Mouse (Mus musculus) liver, embryonic 14.5 days (tissue): ENCODE measurements around the gene Plekho2. TPM values are rescaled to one million over a fixed set of nuclear protein-coding genes. Genes with fewer than 3 reads are reported as not detected.

Experiments used
- ATAC-seq: fragments of 200-750 bp; cut with Nextera tagmentation; 2 replicates; pipeline ENCODE4 v1.8.0; 2017; ENCODE audit warnings: moderate number of reproducible peaks, mild to moderate bottlenecking, moderate library complexity; ENCODE audit not compliant: insufficient read depth
- DNase-seq, 3 experiments: peaks; one replicate each; pipeline ENCODE4 v3.0.0-alpha.2; 2012 to 2013; ENCODE audit warnings: low read depth in 3 of 3, low spot score in 3 of 3
- H3K27ac ChIP-seq: fragments of 300-500 bp; sonication (generic); 2 replicates; pipeline ENCODE4 v1.5.1; 2014; ENCODE audit warnings: moderate library complexity, mild to moderate bottlenecking, control low read depth, inconsistent platforms
- H3K27me3 ChIP-seq: fragments of 300-500 bp; sonication (generic); 2 replicates; pipeline ENCODE4 v1.6.1; 2014; ENCODE audit warnings: mild to moderate bottlenecking, low read length, moderate library complexity; ENCODE audit not compliant: control insufficient read depth, insufficient read depth
- H3K36me3 ChIP-seq: fragments of 300-500 bp; sonication (generic); replicated peaks from 2 replicates; pipeline ENCODE4 v1.6.1; 2014; ENCODE audit warnings: low read depth; ENCODE audit not compliant: control insufficient read depth, insufficient read depth
- H3K4me1 ChIP-seq, 2 experiments: fragments of 200-500 bp in 1 of 2; fragments of 300-500 bp in 1 of 2; sonication (generic) in 1 of 2; replicated peaks; 2 replicates each; pipeline ENCODE4 v1.6.1; 2012 to 2014; ENCODE audit warnings: antibody characterized with exemption in 1 of 2, inconsistent platforms in 1 of 2, low read length in 1 of 2; ENCODE audit not compliant: control insufficient read depth in 2 of 2, insufficient read depth in 2 of 2
- H3K4me2 ChIP-seq: fragments of 300-500 bp; sonication (generic); 2 replicates; pipeline ENCODE4 v1.6.1; 2014; ENCODE audit warnings: low read depth, mild to moderate bottlenecking, control low read depth, moderate library complexity
- H3K4me3 ChIP-seq, 2 experiments: fragments of 200-500 bp in 1 of 2; fragments of 300-500 bp in 1 of 2; sonication (generic) in 1 of 2; 2 replicates each; pipeline ENCODE4 v1.5.1; 2012 to 2014; ENCODE audit warnings: low read depth in 2 of 2, low read length in 2 of 2, mild to moderate bottlenecking in 2 of 2, control low read depth in 1 of 2, inconsistent platforms in 1 of 2, moderate library complexity in 1 of 2; ENCODE audit not compliant: insufficient read depth in 1 of 2
- H3K9ac ChIP-seq: fragments of 300-500 bp; sonication (generic); replicated peaks from 2 replicates; pipeline ENCODE4 v1.6.1; 2014; ENCODE audit warnings: mild to moderate bottlenecking, control low read depth, moderate library complexity
- H3K9me3 ChIP-seq: fragments of 300-500 bp; sonication (generic); 2 replicates; pipeline ENCODE4 v1.6.1; 2016; ENCODE audit warnings: low read length, mixed read lengths; ENCODE audit not compliant: control insufficient read depth
- CTCF ChIP-seq: IDR thresholded peaks from 2 replicates; pipeline ENCODE4 v1.5.1; 2016; ENCODE audit warnings: antibody characterized with exemption, low read depth, control low read depth
- EP300 ChIP-seq: IDR thresholded peaks from 2 replicates; pipeline ENCODE4 v1.6.1; 2016; ENCODE audit warnings: antibody characterized with exemption, low read depth
- WGBS: fragments of 180-500 bp; shearing (Covaris S2); extraction: QIAGEN DNeasy Blood & Tissue Kit; methylation state at CpG from one replicate; pipeline ENCODE4 v1.1.7; 2014; ENCODE audit not compliant: insufficient replicate concordance; 5-methylcytosine and 5-hydroxymethylcytosine counted together
- polyA plus RNA-seq, 2 experiments: library from polyadenylated mRNA; depleted of rRNA in 1 of 2; stranded (reverse) in 1 of 2; unstranded in 1 of 2; fragments of >200 nt; fragmentation: Nextera tagmentation in 1 of 2; extraction: Ambion mirVana in 1 of 2; gene quantifications; 2 replicates each; pipeline versions ENCODE4 v1.2.1 to v1.2.3; 2012 to 2014

The Plekho2 gene
- polyA plus RNA-seq, 2 experiments = 15.7 to 21.5 TPM

DNA sequence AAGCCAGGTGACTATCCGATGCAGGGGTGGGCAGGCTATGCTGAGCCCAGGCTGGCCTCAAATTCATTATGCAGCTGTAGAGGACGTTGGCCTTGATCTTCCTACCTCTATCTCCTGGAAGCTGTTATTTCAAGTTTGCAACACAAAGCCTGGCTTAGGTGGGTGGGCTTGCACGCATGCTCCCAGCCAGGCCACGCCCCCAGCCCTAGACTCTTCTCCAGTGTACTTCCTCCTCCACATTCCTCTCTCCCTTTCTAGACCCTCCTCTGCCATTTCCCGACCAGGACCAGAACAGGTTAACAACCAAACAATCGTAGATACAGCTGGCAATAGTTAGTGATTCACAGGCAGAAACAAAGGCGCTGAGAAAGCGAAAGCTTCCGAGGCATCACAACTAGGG is 13.8 kb upstream of the Plekho2 start:
- H3K4me3 ChIP-seq = no peak overlapping the region

DNA sequence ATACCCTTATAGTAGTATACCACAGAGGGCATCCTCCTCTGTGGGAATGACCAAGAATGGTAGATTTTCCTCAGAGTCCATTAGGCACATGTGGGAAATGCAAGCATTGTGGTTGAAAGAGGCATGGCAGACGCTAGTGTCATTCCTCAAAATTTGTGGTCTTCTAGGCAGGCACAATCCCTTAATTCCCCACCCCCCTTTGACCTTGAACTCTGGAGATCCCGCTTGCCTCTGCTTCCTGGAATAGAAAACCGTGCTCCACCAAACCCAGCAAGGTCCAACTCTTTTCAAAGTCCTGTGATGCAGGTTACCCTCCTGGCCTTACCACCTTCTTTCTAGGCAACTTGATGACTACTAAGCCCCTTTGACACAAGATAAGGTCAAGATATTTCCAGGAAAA is 12.9 kb upstream of the Plekho2 start:
- ATAC-seq = no peak
- Histone ChIP-seq H3K4me1 (peaks cover 7 to 9% of the 10 kb centered on the region in 2 experiments), H3K4me2 (no peak overlapping the region), H3K9ac (no peak overlapping the region), H3K27ac (no peak overlapping the region), H3K9me3 (no peaks in the 10 kb centered on the region), H3K36me3 (peaks cover 63% of the 10 kb centered on the region), H3K27me3 (no peaks in the 10 kb centered on the region), H3K4me3 (no peak overlapping the region)
- no peak for DNase-seq
- WGBS = 86% methylated on average over 3 of the region's 3 CpGs
- TF ChIP-seq CTCF (no peak), EP300 (no peak)

More for the DNA sequence above, 13.8 kb upstream of the Plekho2 start:
- Histone ChIP-seq H3K27me3 (no peaks in the 10 kb centered on the region), H3K9me3 (no peaks in the 10 kb centered on the region), H3K4me1 (peaks cover 7% of the 10 kb centered on the region in 2 experiments), H3K36me3 (peaks cover 63% of the 10 kb centered on the region), H3K27ac (no peak overlapping the region), H3K9ac (no peak overlapping the region), H3K4me2 (no peak overlapping the region)
- WGBS = 86% methylated on average over 9 of the region's 9 CpGs
- ATAC-seq (no peak), DNase-seq (no peak)
- TF ChIP-seq EP300 (no peak), CTCF (no peak)

DNA sequence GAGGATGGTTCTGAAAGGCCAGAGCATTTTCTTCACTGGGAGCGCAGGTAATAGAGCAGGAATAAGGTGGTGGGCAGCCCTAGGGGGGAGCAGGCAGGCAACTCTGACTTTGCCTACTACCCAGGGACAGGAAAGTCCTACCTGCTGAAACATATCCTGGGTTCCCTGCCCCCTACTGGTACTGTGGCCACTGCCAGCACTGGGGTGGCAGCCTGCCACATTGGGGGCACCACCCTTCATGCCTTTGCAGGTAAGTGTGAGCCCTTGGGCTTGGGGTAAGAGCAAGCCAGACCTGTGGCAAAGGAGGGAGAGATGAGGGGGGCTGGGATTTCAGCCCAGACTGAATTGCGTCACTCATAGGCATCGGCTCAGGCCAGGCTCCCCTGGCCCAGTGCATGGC is 9.3 kb upstream of the Plekho2 start:
- ATAC-seq = no peak
- Histone ChIP-seq H3K27me3 (no peaks in the 10 kb centered on the region), H3K9ac (peak overlapping the region; percentile 89; the same call in 1 of the 2 replicates), H3K4me1 (peaks cover 10 to 14% of the 10 kb centered on the region in 2 experiments), H3K36me3 (peaks cover 46% of the 10 kb centered on the region), H3K27ac (no peak overlapping the region), H3K9me3 (no peaks in the 10 kb centered on the region), H3K4me3 (peak overlapping the region; percentile 82 to 98), H3K4me2 (peak overlapping the region; percentile 88)
- no peak for DNase-seq
- 93% methylated on average over 3 of the region's 3 CpGs for WGBS
- TF ChIP-seq CTCF (peak; percentile 49; the same call in 1 of the 2 replicates), EP300 (no peak)

DNA sequence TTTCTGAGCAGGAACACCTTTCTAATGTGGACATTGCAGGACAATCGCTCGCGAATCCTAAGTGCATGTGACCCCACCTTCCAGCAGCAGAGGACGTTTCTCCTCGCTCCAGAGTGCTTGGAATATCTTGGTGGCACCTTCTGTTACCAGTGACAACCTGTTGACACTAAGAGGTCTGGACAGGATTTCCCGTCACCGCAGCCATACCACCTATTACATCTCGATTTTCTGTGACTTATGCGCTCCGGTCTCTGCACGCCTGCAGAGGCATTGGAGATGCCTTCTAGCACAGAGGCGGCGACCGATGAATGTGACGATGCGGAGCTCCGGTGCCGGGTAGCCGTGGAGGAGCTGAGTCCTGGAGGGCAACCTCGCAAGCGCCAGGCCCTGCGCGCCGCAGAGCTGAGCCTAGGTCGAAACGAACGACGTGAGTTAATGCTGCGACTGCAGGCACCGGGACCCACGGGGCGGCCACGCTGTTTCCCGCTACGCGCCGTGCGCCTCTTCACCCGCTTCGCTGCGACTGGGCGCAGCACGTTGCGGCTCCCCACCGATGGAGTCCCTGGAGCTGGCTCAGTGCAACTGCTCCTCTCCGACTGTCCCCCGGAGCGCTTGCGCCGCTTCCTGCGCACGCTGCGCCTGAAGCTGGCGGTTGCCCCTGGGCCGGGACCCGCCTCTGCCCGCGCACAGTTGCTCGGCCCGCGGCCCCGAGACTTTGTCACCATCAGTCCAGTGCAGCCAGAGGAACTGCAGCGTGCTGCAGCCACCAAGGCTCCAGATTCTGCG is 7.9 kb upstream of the Plekho2 start:
- DNase-seq = no peak
- ATAC-seq = peak; percentile 40

DNA sequence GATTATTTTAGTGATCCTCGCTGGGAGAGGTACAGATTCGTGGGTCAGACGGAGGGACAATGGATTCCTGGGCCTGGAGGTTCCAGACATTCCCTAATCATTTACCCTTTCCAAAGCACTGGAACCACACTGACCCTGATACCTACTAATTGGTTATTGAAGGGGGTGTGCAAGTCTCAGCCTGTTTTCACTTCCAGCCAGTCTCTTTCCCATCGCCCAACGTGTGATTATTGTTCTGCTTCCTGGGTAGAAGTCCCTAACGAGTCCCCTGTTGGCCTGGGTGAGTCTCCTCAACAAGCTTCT is 7.4 kb upstream of the Plekho2 start:
- H3K27ac ChIP-seq = peak overlapping the region; percentile 84
- WGBS = 0% methylated on average over 6 of the region's 6 CpGs

More for the DNA sequence above, 7.9 kb upstream of the Plekho2 start:
- peak overlapping the region; percentile 84 for H3K27ac ChIP-seq
- peaks cover 33% of the 10 kb centered on the region for H3K36me3 ChIP-seq
- under 1% methylated on average over 64 of the region's 64 CpGs for WGBS
- peaks cover 14 to 15% of the 10 kb centered on the region in 2 experiments for H3K4me1 ChIP-seq
- H3K9me3 ChIP-seq = no peaks in the 10 kb centered on the region
- peak overlapping the region; percentile 88 for H3K4me2 ChIP-seq
- peak overlapping the region; percentile 89 for H3K9ac ChIP-seq
- no peaks in the 10 kb centered on the region for H3K27me3 ChIP-seq
- TF ChIP-seq CTCF (0 out of 2 replicates have a peak, but pooled peaks have one; percentile 7), EP300 (no peak)
- H3K4me3 ChIP-seq = peak overlapping the region; percentile 82 to 98

More for the DNA sequence above, 7.4 kb upstream of the Plekho2 start:
- DNase-seq (no peak), ATAC-seq (peak; percentile 9; the same call in 1 of the 2 replicates)
- TF ChIP-seq CTCF (no peak), EP300 (no peak)
- Histone ChIP-seq H3K4me2 (peak overlapping the region; percentile 88), H3K4me1 (peaks cover 14 to 17% of the 10 kb centered on the region in 2 experiments), H3K36me3 (peaks cover 28% of the 10 kb centered on the region), H3K4me3 (peak overlapping the region; percentile 82 to 98), H3K9ac (peak overlapping the region; percentile 89), H3K27me3 (no peaks in the 10 kb centered on the region), H3K9me3 (no peaks in the 10 kb centered on the region)
